Mouse (Mus musculus) heart, adult 2 months (tissue): ENCODE measurements around the gene Wee1. TPM values are rescaled to one million over a fixed set of nuclear protein-coding genes. Genes with fewer than 3 reads are reported as not detected.

ENCODE experiments used
- DNase-seq, 2 experiments: peaks; one replicate each; pipeline ENCODE4 v3.0.0; 2021
- H3K27ac ChIP-seq: fragments of 200-600 bp; 2 replicates; pipeline ENCODE4 v1.8.1; 2022
- H3K27me3 ChIP-seq: fragments of 200-500 bp; 2 replicates; pipeline ENCODE4 v1.6.1; 2012; ENCODE audit warnings: mild to moderate bottlenecking, low read length, inconsistent platforms, mixed read lengths; ENCODE audit not compliant: control insufficient read depth, insufficient read depth
- H3K36me3 ChIP-seq: fragments of 200-500 bp; 2 replicates; pipeline ENCODE4 v1.6.1; 2012; ENCODE audit warnings: low read length, inconsistent platforms; ENCODE audit not compliant: control insufficient read depth, insufficient read depth
- H3K4me1 ChIP-seq: fragments of 200-500 bp; 2 replicates; pipeline ENCODE4 v1.6.1; 2011; ENCODE audit warnings: low read length; ENCODE audit not compliant: control insufficient read depth, insufficient read depth
- H3K4me3 ChIP-seq: fragments of 200-600 bp; 2 replicates; pipeline ENCODE4 v1.8.1; 2022
- H3K79me2 ChIP-seq: fragments of 200-500 bp; replicated peaks from 2 replicates; pipeline ENCODE4 v1.6.1; 2012; ENCODE audit warnings: mild to moderate bottlenecking, inconsistent platforms, low read length, moderate library complexity, mixed read lengths; ENCODE audit not compliant: control insufficient read depth, insufficient read depth
- H3K9ac ChIP-seq: fragments of 200-500 bp; 2 replicates; pipeline ENCODE4 v1.6.1; 2012; ENCODE audit warnings: low read depth, mild to moderate bottlenecking, control low read depth, inconsistent platforms, low read length, mixed read lengths
- CTCF ChIP-seq: fragments of 200-600 bp; IDR thresholded peaks from 2 replicates; pipeline ENCODE4 v1.8.1; 2022; ENCODE audit warnings: antibody characterized with exemption, mild to moderate bottlenecking, moderate library complexity
- EP300 ChIP-seq: fragments of 200-500 bp; IDR thresholded peaks from 2 replicates; pipeline ENCODE4 v1.6.1; 2011; ENCODE audit warnings: low read depth, low read length, control low read depth; ENCODE audit not compliant: insufficient read depth
- POLR2A ChIP-seq: fragments of 200-500 bp; IDR thresholded peaks from 2 replicates; pipeline ENCODE4 v1.6.1; 2011; ENCODE audit warnings: mild to moderate bottlenecking, low read depth, low read length, control low read depth; ENCODE audit not compliant: insufficient read depth
- WGBS: fragments of 180-500 bp; shearing (Covaris S2); methylation state at CpG from one replicate; pipeline ENCODE4 v1.1.7; 2018; 5-methylcytosine and 5-hydroxymethylcytosine counted together
- intact Hi-C: fragments of 180-260 bp; cut with DNase I; formaldehyde crosslinking; loops from one replicate; pipeline ENCODE4 v1.15.1; 2025
- polyA plus RNA-seq: library from polyadenylated mRNA; depleted of rRNA; stranded (reverse); fragments of >200 nt; gene quantifications from 2 replicates; pipeline ENCODE4 v1.2.3, GENCODE M21; 2012
- total RNA-seq, 2 experiments: library from RNA; stranded (reverse); gene quantifications; 2 replicates each; pipeline ENCODE4 v1.2.3; 2021

The Wee1 gene
- total and polyA plus RNA-seq, 3 experiments = 2.7 to 8.6 (median 8.3) TPM

GRCm38 (mm10) chr7:110163024-110163423, 41.2 kb downstream of the Wee1 start:
- H3K4me3 ChIP-seq = no peak overlapping the region
- no peak overlapping the region for H3K27ac ChIP-seq
- intact Hi-C loops = loop anchor here (10.0 kb wide), 1 partner anchor 472 kb away; no protein-coding TSS in a partner anchor
- no peaks in the 10 kb centered on the region for H3K79me2 ChIP-seq
- no peak for DNase-seq
- no peaks in the 10 kb centered on the region for H3K4me1 ChIP-seq
- 93% methylated on average over 6 of the region's 6 CpGs for WGBS
- H3K9ac ChIP-seq = no peak overlapping the region
- H3K27me3 ChIP-seq = no peaks in the 10 kb centered on the region
- TF ChIP-seq CTCF (peak; percentile 26), EP300 (no peak), POLR2A (no peak)
- no peaks in the 10 kb centered on the region for H3K36me3 ChIP-seq

GRCm38 (mm10) chr7:110164103-110164681, 42.3 kb downstream of the Wee1 start:
- DNase-seq = peak; percentile 89 to 90
- Histone ChIP-seq H3K79me2 (no peaks in the 10 kb centered on the region), H3K4me3 (peak overlapping the region; percentile 55), H3K9ac (peak overlapping the region; percentile 75), H3K27me3 (no peaks in the 10 kb centered on the region), H3K27ac (peak overlapping the region; percentile 91), H3K36me3 (no peaks in the 10 kb centered on the region), H3K4me1 (no peaks in the 10 kb centered on the region)
- TF ChIP-seq POLR2A (peak; percentile 36), CTCF (peak; percentile 86), EP300 (peak; percentile 83)
- intact Hi-C loops = loop anchor here (2.0 to 10.0 kb wide), 3 partner anchors 43 to 471 kb away; partner anchors contain the start of gene Swap70
- WGBS = under 1% methylated on average over 24 of the region's 24 CpGs

- peak; percentile 94 to 96 for DNase-seq
- Histone ChIP-seq H3K4me1 (no peaks in the 10 kb centered on the region), H3K4me3 (peak overlapping the region; percentile 55), H3K27ac (peak overlapping the region; percentile 91), H3K9ac (peak overlapping the region; percentile 75), H3K27me3 (no peaks in the 10 kb centered on the region), H3K36me3 (no peaks in the 10 kb centered on the region), H3K79me2 (no peaks in the 10 kb centered on the region)
- intact Hi-C loops = loop anchor here (1.0 to 10.0 kb wide), 4 partner anchors 44 to 470 kb away; partner anchors contain the start of gene Swap70
- WGBS = 0% methylated on average over 20 of the region's 20 CpGs
- peak; percentile 83 for TF ChIP-seq POLR2A
- no peak; the same call in none of the 2 replicates for TF ChIP-seq CTCF
- TF ChIP-seq EP300 = peak; percentile 96
Measured at GRCm38 (mm10) chr7:110164712-110165122, 42.9 kb downstream of the Wee1 start.

- Histone ChIP-seq H3K27ac (no peak overlapping the region), H3K27me3 (no peaks in the 10 kb centered on the region), H3K36me3 (no peaks in the 10 kb centered on the region), H3K4me3 (no peak overlapping the region), H3K4me1 (no peaks in the 10 kb centered on the region), H3K79me2 (no peaks in the 10 kb centered on the region), H3K9ac (no peak overlapping the region)
- intact Hi-C loops = loop anchor here (10.0 kb wide), 1 partner anchor 469 kb away; no protein-coding TSS in a partner anchor
- 77% methylated on average over 8 of the region's 8 CpGs for WGBS
- no peak for TF ChIP-seq POLR2A
- no peak for TF ChIP-seq EP300
- no peak for TF ChIP-seq CTCF
- peak in 1 of 2 experiments; percentile 36 for DNase-seq
Measured at GRCm38 (mm10) chr7:110166233-110166632, 44.4 kb downstream of the Wee1 start.

GRCm38 (mm10) chr7:110179208-110179607, 57.4 kb downstream of the Wee1 start:
- H3K36me3 ChIP-seq = no peaks in the 10 kb centered on the region
- H3K27me3 ChIP-seq = no peaks in the 10 kb centered on the region
- H3K4me3 ChIP-seq = no peak overlapping the region
- no peak overlapping the region for H3K27ac ChIP-seq
- 90% methylated on average over 7 of the region's 7 CpGs for WGBS
- TF ChIP-seq POLR2A (no peak), EP300 (no peak), CTCF (no peak)
- no peak overlapping the region for H3K9ac ChIP-seq
- intact Hi-C loops = no loop called here
- DNase-seq = no peak
- H3K79me2 ChIP-seq = no peaks in the 10 kb centered on the region
- no peaks in the 10 kb centered on the region for H3K4me1 ChIP-seq

GRCm38 (mm10) chr7:110180613-110181012, 58.8 kb downstream of the Wee1 start:
- H3K9ac ChIP-seq = no peak overlapping the region
- no peak overlapping the region for H3K4me3 ChIP-seq
- H3K36me3 ChIP-seq = no peaks in the 10 kb centered on the region
- H3K4me1 ChIP-seq = no peaks in the 10 kb centered on the region
- no peak overlapping the region for H3K27ac ChIP-seq
- H3K79me2 ChIP-seq = no peaks in the 10 kb centered on the region
- no peak for DNase-seq
- no peak for TF ChIP-seq CTCF
- intact Hi-C loops = no loop called here
- no peaks in the 10 kb centered on the region for H3K27me3 ChIP-seq

GRCm38 (mm10) chr7:110181446-110181845, 59.6 kb downstream of the Wee1 start:
- H3K9ac ChIP-seq = no peak overlapping the region
- H3K4me1 ChIP-seq = no peaks in the 10 kb centered on the region
- H3K36me3 ChIP-seq = no peaks in the 10 kb centered on the region
- intact Hi-C loops = no loop called here
- no peaks in the 10 kb centered on the region for H3K27me3 ChIP-seq
- H3K79me2 ChIP-seq = no peaks in the 10 kb centered on the region
- no peak overlapping the region for H3K4me3 ChIP-seq
- no peak overlapping the region for H3K27ac ChIP-seq
- TF ChIP-seq CTCF = no peak
- TF ChIP-seq POLR2A = no peak
- no peak for TF ChIP-seq EP300
- no peak for DNase-seq
- 83% methylated on average over 8 of the region's 8 CpGs for WGBS
